Mouse (Mus musculus) limb, embryonic 11.5 days (tissue): ENCODE measurements around the gene Tnrc6b. TPM values are rescaled to one million over a fixed set of nuclear protein-coding genes. Genes with fewer than 3 reads are reported as not detected.

Experiments
- ATAC-seq: fragments of 200-750 bp; cut with Nextera tagmentation; 2 replicates; pipeline ENCODE4 v1.8.0; 2017; ENCODE audit warnings: low read depth; ENCODE audit not compliant: insufficient number of reproducible peaks, low FRiP score, low TSS enrichment
- DNase-seq: peaks from one replicate; pipeline ENCODE4 v3.0.0-alpha.2; 2015; ENCODE audit warnings: low spot score
- H3K27ac ChIP-seq: fragments of 300-500 bp; sonication (generic); replicated peaks from 2 replicates; pipeline ENCODE4 v1.5.1; 2014; ENCODE audit warnings: low read depth, mild to moderate bottlenecking, low read length
- H3K27me3 ChIP-seq: fragments of 300-500 bp; sonication (generic); 2 replicates; pipeline ENCODE4 v1.6.1; 2014; ENCODE audit warnings: mild to moderate bottlenecking, low read length, mixed read lengths; ENCODE audit not compliant: control insufficient read depth, insufficient read depth
- H3K36me3 ChIP-seq: fragments of 300-500 bp; sonication (generic); 2 replicates; pipeline ENCODE4 v1.6.1; 2014; ENCODE audit warnings: mild to moderate bottlenecking, low read length, moderate library complexity, mixed read lengths; ENCODE audit not compliant: control insufficient read depth, insufficient read depth
- H3K4me1 ChIP-seq: fragments of 300-500 bp; sonication (generic); 2 replicates; pipeline ENCODE4 v1.6.1; 2014; ENCODE audit warnings: low read length, mixed read lengths; ENCODE audit not compliant: control insufficient read depth, insufficient read depth
- H3K4me2 ChIP-seq: fragments of 300-500 bp; sonication (generic); 2 replicates; pipeline ENCODE4 v1.6.1; 2014; ENCODE audit warnings: low read depth, mild to moderate bottlenecking, moderate library complexity; ENCODE audit not compliant: severe bottlenecking
- H3K4me3 ChIP-seq: fragments of 300-500 bp; sonication (generic); 2 replicates; pipeline ENCODE4 v1.5.1; 2014; ENCODE audit warnings: low read depth, low read length
- H3K9ac ChIP-seq: fragments of 300-500 bp; sonication (generic); 2 replicates; pipeline ENCODE4 v1.6.1; 2014; ENCODE audit warnings: mild to moderate bottlenecking, low read length
- H3K9me3 ChIP-seq: fragments of 300-500 bp; sonication (generic); 2 replicates; pipeline ENCODE4 v1.6.1; 2016; ENCODE audit warnings: low read length; ENCODE audit not compliant: control insufficient read depth
- WGBS: fragments of 180-500 bp; shearing (Covaris S2); extraction: QIAGEN DNeasy Blood & Tissue Kit; methylation state at CpG from one replicate; pipeline ENCODE4 v1.1.7; 2014; 5-methylcytosine and 5-hydroxymethylcytosine counted together
- polyA plus RNA-seq: library from polyadenylated mRNA; unstranded; fragments of >200 nt; fragmentation: Nextera tagmentation; extraction: Ambion mirVana; gene quantifications from 2 replicates; pipeline ENCODE4 v1.2.1, GENCODE M21; 2014

Tnrc6b gene
- polyA plus RNA-seq, 1 experiment from 2014 or later: 15.4 TPM

DNA sequence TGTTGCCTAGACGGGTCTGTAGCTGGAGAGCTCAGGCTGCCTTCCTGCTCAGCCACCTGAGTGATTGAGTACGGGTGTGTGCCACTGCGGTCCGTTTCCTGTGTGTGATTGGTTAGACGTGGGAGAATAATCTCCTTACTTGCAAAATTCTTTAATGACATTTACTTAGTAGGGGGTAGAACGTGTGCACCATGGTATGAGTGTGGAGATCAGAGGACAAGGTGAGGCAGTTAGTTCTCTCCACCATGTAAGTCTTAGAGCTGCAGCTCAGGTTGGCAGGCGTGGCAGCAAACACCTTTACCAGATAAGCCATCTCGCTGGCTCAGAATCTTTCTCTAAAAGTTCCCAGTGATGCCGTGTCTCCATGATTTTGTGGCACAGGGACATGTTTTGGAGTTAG, 242.9 kb downstream of the Tnrc6b start:
- H3K9me3 ChIP-seq: no peaks in the 10 kb centered on the region
- no peak overlapping the region for H3K9ac ChIP-seq
- no peaks in the 10 kb centered on the region for H3K27me3 ChIP-seq
- H3K36me3 ChIP-seq: peaks cover 20% of the 10 kb centered on the region
- H3K27ac ChIP-seq: no peak overlapping the region
- no peak overlapping the region for H3K4me2 ChIP-seq
- ATAC-seq (no peak), DNase-seq (no peak)
- H3K4me3 ChIP-seq: no peak overlapping the region
- H3K4me1 ChIP-seq: peaks cover 2% of the 10 kb centered on the region; the same call in 1 of the 2 replicates
- 89% methylated on average over 9 of the region's 9 CpGs for WGBS

DNA sequence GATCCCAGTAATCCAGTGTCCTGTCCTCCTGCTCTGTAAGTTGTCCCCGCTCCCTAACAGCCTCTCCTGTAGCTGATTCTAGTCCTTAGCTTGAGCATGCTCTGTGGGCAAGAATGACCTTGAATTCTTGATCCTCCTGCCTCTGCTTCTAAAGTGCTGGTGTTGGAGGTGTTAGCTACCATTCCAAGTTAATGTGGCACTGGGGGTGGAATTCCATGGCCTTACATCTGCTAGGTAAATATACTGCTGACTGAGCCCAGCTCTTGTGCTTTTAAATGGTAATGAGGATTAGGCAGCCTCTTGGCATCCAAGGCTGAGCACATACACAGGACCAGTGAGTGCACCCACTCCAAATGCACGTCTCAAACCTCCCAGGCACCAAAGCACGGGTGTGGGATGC, 243.7 kb downstream of the Tnrc6b start:
- ATAC-seq (no peak), DNase-seq (no peak)
- Histone ChIP-seq H3K27ac (no peak overlapping the region), H3K36me3 (peaks cover 20% of the 10 kb centered on the region), H3K9ac (no peak overlapping the region), H3K4me1 (no peaks in the 10 kb centered on the region), H3K4me2 (no peak overlapping the region), H3K27me3 (no peaks in the 10 kb centered on the region), H3K4me3 (no peak overlapping the region), H3K9me3 (no peaks in the 10 kb centered on the region)
- 92% methylated on average over 3 of the region's 3 CpGs for WGBS

GRCm38 (mm10) chr15:80955836-80956438, 244.8 kb downstream of the Tnrc6b start:
- DNase-seq (no peak), ATAC-seq (no peak)
- no peak overlapping the region for H3K27ac ChIP-seq
- no peak overlapping the region for H3K9ac ChIP-seq
- 94% methylated on average over 12 of the region's 12 CpGs for WGBS
- H3K4me3 ChIP-seq: no peak overlapping the region
- H3K36me3 ChIP-seq: peaks cover 20% of the 10 kb centered on the region
- no peak overlapping the region for H3K4me2 ChIP-seq
- H3K27me3 ChIP-seq: no peaks in the 10 kb centered on the region
- H3K4me1 ChIP-seq: no peaks in the 10 kb centered on the region
- no peaks in the 10 kb centered on the region for H3K9me3 ChIP-seq

DNA sequence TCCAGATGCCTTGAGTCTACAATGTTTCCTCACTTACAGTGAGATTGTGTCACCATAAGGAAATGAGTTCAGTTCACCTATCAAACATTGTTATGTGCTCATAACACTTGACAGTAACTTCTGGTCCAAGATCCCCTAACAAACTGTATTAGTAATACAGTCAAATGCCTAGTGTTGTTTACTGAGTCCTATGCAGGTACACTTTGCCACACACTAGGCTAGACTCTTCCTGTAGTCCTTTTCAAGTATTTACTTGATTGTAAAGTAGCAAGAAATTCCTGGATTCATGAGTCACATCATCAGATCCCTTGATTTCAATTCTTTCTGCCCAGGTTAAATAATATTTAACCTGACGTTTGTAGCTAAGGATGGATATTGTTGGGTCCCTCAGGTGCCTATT, 258.3 kb downstream of the Tnrc6b start:
- H3K36me3 ChIP-seq: peaks cover 24% of the 10 kb centered on the region; the same call in 1 of the 2 replicates

DNA sequence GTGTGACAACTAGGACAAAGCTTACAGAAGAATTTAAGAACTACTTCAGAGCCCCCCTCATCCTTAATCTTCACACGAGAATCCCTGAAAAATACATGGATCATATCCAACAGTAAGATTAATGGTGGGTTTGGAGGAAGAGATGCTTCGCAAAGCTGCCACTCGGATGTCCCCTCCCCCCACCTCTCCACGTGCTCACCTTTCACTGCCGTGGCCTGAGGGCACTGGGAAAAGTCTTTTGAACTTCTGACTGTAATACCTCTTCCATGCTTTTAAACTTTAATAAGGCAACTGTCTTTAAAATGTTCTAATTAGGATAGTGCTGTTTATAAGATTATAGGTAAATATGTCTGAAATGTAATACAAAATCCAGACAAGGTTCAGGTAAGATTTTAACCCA, 263.2 kb downstream of the Tnrc6b start:
- no peak overlapping the region for H3K4me3 ChIP-seq
- 38% methylated on average over 5 of the region's 5 CpGs for WGBS
- no peaks in the 10 kb centered on the region; the same call in 1 of the 2 replicates for H3K27me3 ChIP-seq
- peaks cover 3% of the 10 kb centered on the region; the same call in 1 of the 2 replicates for H3K36me3 ChIP-seq
- H3K4me2 ChIP-seq: no peak overlapping the region
- ATAC-seq: no peak
- peak; percentile 54 for DNase-seq
- no peaks in the 10 kb centered on the region for H3K4me1 ChIP-seq
- H3K9ac ChIP-seq: no peak overlapping the region
- no peak overlapping the region for H3K27ac ChIP-seq
- no peaks in the 10 kb centered on the region for H3K9me3 ChIP-seq

More for the DNA sequence above, 258.3 kb downstream of the Tnrc6b start:
- ATAC-seq: no peak
- WGBS: 89% methylated on average over 1 of the region's 1 CpGs
- no peaks in the 10 kb centered on the region for H3K9me3 ChIP-seq
- H3K27me3 ChIP-seq: no peaks in the 10 kb centered on the region
- no peak overlapping the region for H3K4me2 ChIP-seq
- no peaks in the 10 kb centered on the region for H3K4me1 ChIP-seq
- H3K4me3 ChIP-seq: no peak overlapping the region
- no peak for DNase-seq
- no peak overlapping the region for H3K27ac ChIP-seq
- H3K9ac ChIP-seq: no peak overlapping the region

- H3K9me3 ChIP-seq: no peaks in the 10 kb centered on the region
- no peaks in the 10 kb centered on the region for H3K36me3 ChIP-seq
- no peak overlapping the region for H3K27ac ChIP-seq
- H3K27me3 ChIP-seq: no peaks in the 10 kb centered on the region; the same call in 1 of the 2 replicates
- H3K4me2 ChIP-seq: no peak overlapping the region
- no peak overlapping the region for H3K4me3 ChIP-seq
- DNase-seq (no peak), ATAC-seq (no peak)
- H3K4me1 ChIP-seq: no peaks in the 10 kb centered on the region
- H3K9ac ChIP-seq: no peak overlapping the region
- 87% methylated on average over 3 of the region's 3 CpGs for WGBS
Observed at GRCm38 (mm10) chr15:80975666-80976065, 264.6 kb downstream of the Tnrc6b start.

GRCm38 (mm10) chr15:80977620-80978334, 266.7 kb downstream of the Tnrc6b start, which contains the start of gene Sgsm3:
TSS of gene Sgsm3 (plus strand) at chr15:80977765.
- Histone ChIP-seq H3K4me3 (peak within 1 kb of the TSS; percentile 82), H3K9me3 (no peaks in the 10 kb centered on the region), H3K36me3 (no peaks in the 10 kb centered on the region), H3K4me1 (no peaks in the 10 kb centered on the region), H3K27me3 (no peaks in the 10 kb centered on the region; the same call in 1 of the 2 replicates), H3K27ac (no peak within 1 kb of the TSS), H3K4me2 (peak within 1 kb of the TSS; percentile 92), H3K9ac (peak within 1 kb of the TSS; percentile 65)
- DNase-seq (peak; percentile 90), ATAC-seq (peak; percentile 84)
- under 1% methylated on average over 67 of the region's 67 CpGs for WGBS

DNA sequence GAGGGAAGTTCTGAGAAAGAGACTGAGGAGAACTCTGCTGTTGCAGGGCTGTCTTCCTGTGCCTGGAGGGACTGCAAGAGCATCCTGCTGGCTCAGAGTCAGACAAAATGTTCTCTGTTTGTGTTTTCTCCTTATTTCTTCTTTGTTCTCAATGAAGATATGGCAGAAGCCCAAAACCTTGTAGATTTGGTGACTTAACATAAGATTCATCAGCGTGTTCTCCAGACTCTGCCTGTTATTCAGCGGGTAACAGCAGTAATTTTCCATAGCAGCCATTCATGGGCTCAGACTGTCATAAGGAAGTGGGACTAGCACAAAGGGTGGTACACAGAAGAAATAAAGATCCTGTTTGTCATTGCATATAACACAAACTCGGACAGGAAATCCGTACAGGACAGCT, 268.5 kb downstream of the Tnrc6b start:
- ATAC-seq: no peak
- no peaks in the 10 kb centered on the region; the same call in 1 of the 2 replicates for H3K27me3 ChIP-seq

More for the DNA sequence above, 268.5 kb downstream of the Tnrc6b start:
- no peak for DNase-seq
- Histone ChIP-seq H3K4me1 (no peaks in the 10 kb centered on the region), H3K4me3 (no peak overlapping the region), H3K4me2 (no peak overlapping the region), H3K9me3 (no peaks in the 10 kb centered on the region), H3K36me3 (no peaks in the 10 kb centered on the region), H3K27ac (no peak overlapping the region), H3K9ac (no peak overlapping the region)
- WGBS: 90% methylated on average over 4 of the region's 4 CpGs
